Mouse (Mus musculus) thymus, adult 2 months (tissue): Measurements from ENCODE around the gene Slc36a3.

Source experiments
- CTCF ChIP-seq: fragments of 200-500 bp; IDR thresholded peaks from 2 replicates; pipeline ENCODE4 v1.5.1; 2012; ENCODE audit warnings: mild to moderate bottlenecking, control low read depth, low read length, moderate library complexity, borderline replicate concordance; ENCODE audit not compliant: control insufficient read depth, poor library complexity, insufficient read depth; ENCODE audit errors: extremely low read depth
- POLR2A ChIP-seq: fragments of 200-500 bp; IDR thresholded peaks from 2 replicates; pipeline ENCODE4 v1.6.1; 2012; ENCODE audit warnings: mild to moderate bottlenecking, low read length, control low read depth, moderate library complexity; ENCODE audit not compliant: control insufficient read depth, poor library complexity, insufficient read depth; ENCODE audit errors: extremely low read depth

DNA sequence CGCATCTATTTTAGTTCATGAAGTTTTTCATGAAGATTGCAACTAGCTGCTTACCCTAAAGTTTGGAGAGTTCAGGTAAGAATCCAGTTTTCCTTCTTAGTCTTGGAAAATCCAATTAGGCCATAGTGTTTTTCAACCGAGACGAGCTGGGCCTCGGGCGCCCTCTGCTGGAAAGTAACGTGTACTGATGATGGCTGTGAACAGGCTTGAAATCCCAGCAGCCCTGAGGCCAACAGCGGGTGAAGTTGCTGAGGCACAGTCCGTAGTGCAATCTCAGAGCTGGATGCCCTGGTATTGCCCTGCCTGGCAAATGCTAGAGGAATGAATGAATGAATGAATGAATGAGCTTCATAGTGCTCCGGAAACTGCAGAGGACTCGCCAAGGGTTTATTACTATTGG is 64.5 kb downstream of the Slc36a3 start:
- TF ChIP-seq CTCF, result peak; percentile 82; the same call in 1 of the 2 replicates
- no peak for TF ChIP-seq POLR2A
